Mouse (Mus musculus): ENCODE measurements around the gene Rfc5. TPM values are rescaled to one million over a fixed set of nuclear protein-coding genes. Genes with fewer than 3 reads are reported as not detected.
"Not testable (repeated sequence)": the region's sequence is repeated elsewhere in the genome, so short reads cannot be mapped to it uniquely, and the experiment has no call there.

Gene Rfc5
- polyA plus RNA-seq, 1 experiment from 2014 or later = 73.7 TPM

- Histone ChIP-seq H3K27ac (ENCODE audit: low read depth, low read length) (no peak overlapping the region), H3K4me2 (no peak overlapping the region), H3K4me3 (ENCODE audit: low read depth, low read length) (no peak overlapping the region), H3K27me3 (ENCODE audit: control insufficient read depth, insufficient read depth, low read length) (no peaks in the 10 kb centered on the region), H3K4me1 (ENCODE audit: control insufficient read depth, insufficient read depth, low read length) (peaks cover 13% of the 10 kb centered on the region), H3K9me3 (replicated peaks; ENCODE audit: control insufficient read depth, low read length) (no peaks in the 10 kb centered on the region), H3K36me3 (ENCODE audit: control insufficient read depth, insufficient read depth, low read length) (peaks cover 18% of the 10 kb centered on the region; the same call in 1 of the 2 replicates), H3K9ac (ENCODE audit: low read depth, low read length) (no peak overlapping the region)
- WGBS (ENCODE audit: insufficient replicate concordance) = 85% methylated on average over 12 of the region's 12 CpGs
- no peak for ATAC-seq (replicated peaks; ENCODE audit: insufficient number of reproducible peaks, low FRiP score, low TSS enrichment)
Measured at GRCm38 (mm10) chr5:117383198-117383597, 5.6 kb downstream of the Rfc5 start.

GRCm38 (mm10) chr5:117381785-117382184 is 7.1 kb downstream of the Rfc5 start:
- no peaks in the 10 kb centered on the region for H3K9me3 ChIP-seq (replicated peaks; ENCODE audit: control insufficient read depth, low read length)
- WGBS (ENCODE audit: insufficient replicate concordance) = 73% methylated on average over 7 of the region's 7 CpGs
- peak; percentile 49; the same call in 1 of the 2 replicates for ATAC-seq (replicated peaks; ENCODE audit: insufficient number of reproducible peaks, low FRiP score, low TSS enrichment)

DNA sequence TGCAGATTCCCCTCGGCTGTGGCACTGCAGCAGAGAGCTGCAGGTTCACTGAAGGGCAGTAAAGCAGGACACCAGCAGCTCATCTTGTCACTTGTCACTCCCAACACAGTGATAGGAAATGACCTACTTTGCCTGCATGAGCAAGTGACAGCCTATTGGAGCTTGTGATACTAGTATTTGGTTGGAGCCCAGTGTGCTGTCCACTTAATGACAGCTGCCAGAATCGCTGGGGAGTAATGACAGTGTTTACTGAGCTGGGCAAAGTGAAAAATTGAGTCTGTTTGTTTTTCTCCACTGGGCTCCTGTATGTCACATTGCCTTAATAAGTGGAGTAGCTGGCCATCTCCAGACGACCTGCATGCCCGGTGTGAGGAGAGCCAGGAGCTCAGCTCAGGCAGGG is 8.6 kb downstream of the Rfc5 start:
- Histone ChIP-seq H3K27me3 (ENCODE audit: control insufficient read depth, insufficient read depth, low read length) (no peaks in the 10 kb centered on the region), H3K27ac (ENCODE audit: low read depth, low read length) (no peak overlapping the region), H3K4me1 (ENCODE audit: control insufficient read depth, insufficient read depth, low read length) (peaks cover 9% of the 10 kb centered on the region), H3K9me3 (replicated peaks; ENCODE audit: control insufficient read depth, low read length) (no peaks in the 10 kb centered on the region), H3K9ac (ENCODE audit: low read depth, low read length) (no peak overlapping the region), H3K4me3 (ENCODE audit: low read depth, low read length) (no peak overlapping the region), H3K4me2 (no peak overlapping the region), H3K36me3 (ENCODE audit: control insufficient read depth, insufficient read depth, low read length) (peaks cover 31% of the 10 kb centered on the region)
- 61% methylated on average over 4 of the region's 4 CpGs for WGBS (ENCODE audit: insufficient replicate concordance)
- ATAC-seq (replicated peaks; ENCODE audit: insufficient number of reproducible peaks, low FRiP score, low TSS enrichment) = no peak

More at GRCm38 (mm10) chr5:117381785-117382184, 7.1 kb downstream of the Rfc5 start:
- H3K36me3 ChIP-seq (ENCODE audit: control insufficient read depth, insufficient read depth, low read length) = peaks cover 23% of the 10 kb centered on the region
- H3K9ac ChIP-seq (ENCODE audit: low read depth, low read length) = no peak overlapping the region
- H3K4me3 ChIP-seq (ENCODE audit: low read depth, low read length) = no peak overlapping the region
- no peak overlapping the region for H3K27ac ChIP-seq (ENCODE audit: low read depth, low read length)
- 0 out of 2 replicates have a peak overlapping the region, but pooled peaks have one; percentile 16 for H3K4me2 ChIP-seq
- no peaks in the 10 kb centered on the region for H3K27me3 ChIP-seq (ENCODE audit: control insufficient read depth, insufficient read depth, low read length)
- H3K4me1 ChIP-seq (ENCODE audit: control insufficient read depth, insufficient read depth, low read length) = peaks cover 9% of the 10 kb centered on the region

DNA sequence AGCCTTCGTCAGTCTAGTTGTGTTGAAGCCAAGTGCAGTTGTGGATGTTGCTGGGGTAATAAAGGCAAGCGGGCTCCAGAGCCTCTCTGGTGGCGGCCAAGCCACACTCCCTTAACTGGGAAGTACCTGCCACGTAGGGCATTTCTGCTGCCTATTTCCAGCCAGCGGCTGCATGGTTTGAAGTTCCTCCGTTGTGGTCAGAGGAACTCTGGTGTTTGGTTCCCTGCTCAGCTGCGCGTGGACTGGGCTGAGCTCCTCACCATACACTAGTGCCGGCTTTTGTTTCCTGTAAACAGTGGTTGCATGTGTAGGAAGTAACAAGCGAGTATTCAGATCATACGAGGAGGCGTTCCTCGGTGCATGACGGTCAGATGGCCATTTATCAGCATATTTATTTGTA is 11.1 kb downstream of the Rfc5 start:
- WGBS (ENCODE audit: insufficient replicate concordance) = 91% methylated on average over 14 of the region's 14 CpGs
- H3K9ac ChIP-seq (ENCODE audit: low read depth, low read length); ATAC-seq (replicated peaks; ENCODE audit: insufficient number of reproducible peaks, low FRiP score, low TSS enrichment); H3K9me3 ChIP-seq (replicated peaks; ENCODE audit: control insufficient read depth, low read length); H3K4me1 ChIP-seq (ENCODE audit: control insufficient read depth, insufficient read depth, low read length); H3K4me2 ChIP-seq; H3K4me3 ChIP-seq (ENCODE audit: low read depth, low read length); H3K27ac ChIP-seq (ENCODE audit: low read depth, low read length); H3K27me3 ChIP-seq (ENCODE audit: control insufficient read depth, insufficient read depth, low read length): not testable (repeated sequence)
- H3K36me3 ChIP-seq (ENCODE audit: control insufficient read depth, insufficient read depth, low read length) = peaks cover 31% of the 10 kb centered on the region

DNA sequence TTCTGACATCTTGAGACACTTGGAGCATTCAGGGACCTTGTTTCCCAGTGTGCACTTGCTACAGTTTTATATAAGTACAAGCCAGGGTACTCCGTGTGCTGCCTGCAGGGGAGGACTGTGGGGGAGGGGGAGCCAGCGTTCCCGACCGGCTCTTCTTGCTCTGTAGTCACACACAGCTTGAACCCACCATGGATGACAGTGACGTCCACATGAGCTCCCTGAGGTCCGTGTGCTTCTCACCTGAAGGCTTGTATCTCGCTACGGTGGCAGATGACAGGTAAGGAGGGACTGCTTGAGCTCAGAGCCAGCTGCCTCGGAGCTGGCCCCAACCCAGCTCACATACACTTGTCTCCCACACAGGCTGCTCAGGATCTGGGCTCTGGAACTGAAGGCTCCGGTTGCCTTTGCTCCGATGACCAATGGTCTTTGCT is 12.5 kb downstream of the Rfc5 start:
- Histone ChIP-seq H3K9ac (ENCODE audit: low read depth, low read length) (no peak overlapping the region), H3K9me3 (replicated peaks; ENCODE audit: control insufficient read depth, low read length) (no peaks in the 10 kb centered on the region), H3K27ac (ENCODE audit: low read depth, low read length) (no peak overlapping the region), H3K36me3 (ENCODE audit: control insufficient read depth, insufficient read depth, low read length) (peaks cover 30% of the 10 kb centered on the region), H3K4me1 (ENCODE audit: control insufficient read depth, insufficient read depth, low read length) (no peaks in the 10 kb centered on the region; the same call in 1 of the 2 replicates), H3K27me3 (ENCODE audit: control insufficient read depth, insufficient read depth, low read length) (no peaks in the 10 kb centered on the region), H3K4me2 (no peak overlapping the region), H3K4me3 (ENCODE audit: low read depth, low read length) (no peak overlapping the region)
- ATAC-seq (replicated peaks; ENCODE audit: insufficient number of reproducible peaks, low FRiP score, low TSS enrichment) = no peak
- WGBS (ENCODE audit: insufficient replicate concordance) = 72% methylated on average over 11 of the region's 11 CpGs

- Histone ChIP-seq H3K9me3 (replicated peaks; ENCODE audit: control insufficient read depth, low read length) (no peaks in the 10 kb centered on the region), H3K36me3 (ENCODE audit: control insufficient read depth, insufficient read depth, low read length) (peaks cover 31% of the 10 kb centered on the region), H3K27me3 (ENCODE audit: control insufficient read depth, insufficient read depth, low read length) (no peaks in the 10 kb centered on the region), H3K4me1 (ENCODE audit: control insufficient read depth, insufficient read depth, low read length) (no peaks in the 10 kb centered on the region), H3K4me2 (no peak overlapping the region), H3K27ac (ENCODE audit: low read depth, low read length) (no peak overlapping the region), H3K9ac (ENCODE audit: low read depth, low read length) (no peak overlapping the region), H3K4me3 (ENCODE audit: low read depth, low read length) (no peak overlapping the region)
- ATAC-seq (replicated peaks; ENCODE audit: insufficient number of reproducible peaks, low FRiP score, low TSS enrichment) = no peak
- WGBS (ENCODE audit: insufficient replicate concordance) = 89% methylated on average over 7 of the region's 7 CpGs
Measured at GRCm38 (mm10) chr5:117374372-117375049, 14.3 kb downstream of the Rfc5 start.

DNA sequence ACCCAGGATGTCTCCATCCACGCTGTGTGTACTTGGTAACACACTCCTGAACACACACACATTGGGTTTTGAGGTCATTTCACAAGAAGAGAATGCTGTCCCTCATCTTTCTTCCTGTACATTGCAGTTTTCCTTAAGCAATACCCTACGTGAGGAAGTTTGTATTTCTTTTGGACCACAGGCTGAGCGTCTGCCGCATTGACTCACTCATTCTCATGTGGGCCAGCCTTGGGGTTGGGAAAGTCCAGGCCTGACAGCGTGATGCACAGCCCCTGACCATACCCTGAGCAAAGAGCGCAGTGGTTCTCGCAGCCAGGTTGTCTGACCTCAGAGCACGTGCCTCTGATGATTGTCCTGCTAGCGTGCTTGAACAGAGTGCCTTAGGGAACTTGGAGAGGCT is 15.4 kb downstream of the Rfc5 start:
- peaks cover 39% of the 10 kb centered on the region for H3K36me3 ChIP-seq (ENCODE audit: control insufficient read depth, insufficient read depth, low read length)
- 90% methylated on average over 9 of the region's 9 CpGs for WGBS (ENCODE audit: insufficient replicate concordance)

GRCm38 (mm10) chr5:117370592-117370991 is 18.3 kb downstream of the Rfc5 start:
- no peak for ATAC-seq (replicated peaks; ENCODE audit: insufficient number of reproducible peaks, low FRiP score, low TSS enrichment)
- H3K27me3 ChIP-seq (ENCODE audit: control insufficient read depth, insufficient read depth, low read length) = no peaks in the 10 kb centered on the region
- H3K4me2 ChIP-seq = no peak overlapping the region
- H3K4me1 ChIP-seq (ENCODE audit: control insufficient read depth, insufficient read depth, low read length) = no peaks in the 10 kb centered on the region
- no peak overlapping the region for H3K9ac ChIP-seq (ENCODE audit: low read depth, low read length)
- no peak overlapping the region for H3K4me3 ChIP-seq (ENCODE audit: low read depth, low read length)
- no peak overlapping the region for H3K27ac ChIP-seq (ENCODE audit: low read depth, low read length)
- H3K9me3 ChIP-seq (replicated peaks; ENCODE audit: control insufficient read depth, low read length) = no peaks in the 10 kb centered on the region
- 85% methylated on average over 10 of the region's 10 CpGs for WGBS (ENCODE audit: insufficient replicate concordance)
- peaks cover 33% of the 10 kb centered on the region for H3K36me3 ChIP-seq (ENCODE audit: control insufficient read depth, insufficient read depth, low read length)

More for the DNA sequence above, 15.4 kb downstream of the Rfc5 start:
- Histone ChIP-seq H3K9ac (ENCODE audit: low read depth, low read length) (no peak overlapping the region), H3K27me3 (ENCODE audit: control insufficient read depth, insufficient read depth, low read length) (no peaks in the 10 kb centered on the region), H3K27ac (ENCODE audit: low read depth, low read length) (no peak overlapping the region), H3K9me3 (replicated peaks; ENCODE audit: control insufficient read depth, low read length) (no peaks in the 10 kb centered on the region), H3K4me1 (ENCODE audit: control insufficient read depth, insufficient read depth, low read length) (no peaks in the 10 kb centered on the region), H3K4me3 (ENCODE audit: low read depth, low read length) (no peak overlapping the region), H3K4me2 (no peak overlapping the region)
- no peak for ATAC-seq (replicated peaks; ENCODE audit: insufficient number of reproducible peaks, low FRiP score, low TSS enrichment)

DNA sequence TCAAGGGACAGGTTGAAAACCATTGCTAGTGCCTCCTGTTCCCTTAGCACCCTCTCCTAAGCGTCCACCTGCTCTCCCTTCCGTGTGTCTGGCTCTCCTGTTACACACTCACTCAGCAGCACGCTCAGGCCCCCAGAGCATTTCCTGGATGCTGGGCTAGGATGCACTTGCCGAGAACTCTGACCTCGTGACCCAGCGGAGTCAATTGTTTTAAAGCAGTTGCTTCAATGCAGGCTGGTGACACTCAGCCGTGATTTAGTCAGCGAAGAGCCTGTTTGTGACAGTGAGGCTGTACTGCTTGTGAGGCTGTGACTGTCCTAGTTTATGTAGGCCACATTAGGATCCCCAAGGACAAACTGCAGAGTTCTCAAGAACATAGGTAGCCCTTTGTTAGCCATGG is 21.6 kb downstream of the Rfc5 start:
- H3K4me3 ChIP-seq (ENCODE audit: low read depth, low read length) = no peak overlapping the region
- H3K9ac ChIP-seq (ENCODE audit: low read depth, low read length) = no peak overlapping the region
- 61% methylated on average over 8 of the region's 8 CpGs for WGBS (ENCODE audit: insufficient replicate concordance)
- no peak overlapping the region for H3K4me2 ChIP-seq
- H3K9me3 ChIP-seq (replicated peaks; ENCODE audit: control insufficient read depth, low read length) = no peaks in the 10 kb centered on the region
- peaks cover 14% of the 10 kb centered on the region for H3K4me1 ChIP-seq (ENCODE audit: control insufficient read depth, insufficient read depth, low read length)
- H3K27ac ChIP-seq (ENCODE audit: low read depth, low read length) = no peak overlapping the region
- no peaks in the 10 kb centered on the region for H3K27me3 ChIP-seq (ENCODE audit: control insufficient read depth, insufficient read depth, low read length)
- no peak for ATAC-seq (replicated peaks; ENCODE audit: insufficient number of reproducible peaks, low FRiP score, low TSS enrichment)
- H3K36me3 ChIP-seq (ENCODE audit: control insufficient read depth, insufficient read depth, low read length) = peaks cover 29% of the 10 kb centered on the region

All from heart, embryonic 11.5 days (tissue).